Mouse (Mus musculus): ENCODE measurements around the gene Pde9a.

DNA sequence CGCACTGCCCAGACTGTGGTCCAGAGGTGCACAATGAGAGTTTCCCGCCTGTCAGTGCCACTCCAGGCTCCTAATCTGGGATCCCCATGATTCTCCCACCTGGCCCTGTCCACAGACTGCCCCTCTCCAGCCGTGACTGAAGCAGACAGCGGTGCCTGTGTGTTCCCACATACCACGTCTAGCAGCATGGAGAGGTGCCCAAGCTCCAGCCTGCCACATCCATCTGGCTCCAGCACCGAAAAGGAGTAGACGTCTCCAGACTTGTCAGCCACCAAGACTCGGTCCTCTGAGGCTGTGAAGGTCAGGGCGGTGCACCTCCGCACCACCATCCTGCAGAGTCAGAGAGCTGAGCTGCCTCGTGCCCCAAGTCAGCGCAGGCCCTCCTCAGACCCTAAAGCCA, 117.3 kb downstream of the Pde9a start:
- no peak for TF ChIP-seq CTCF (IDR thresholded peaks at IDR 0.05; ENCODE audit: low read depth)
- TF ChIP-seq EP300 (IDR thresholded peaks at IDR 0.05; ENCODE audit: low read depth): no peak

Data from heart, postnatal 0 days (tissue).